Mouse (Mus musculus): ENCODE results near the gene Tma7. TPM values are rescaled to one million over a fixed set of nuclear protein-coding genes. Genes with fewer than 3 reads are reported as not detected.

Tma7 gene
- 100 to 1,000 TPM; 214 to 228 TPM for total RNA-seq (2021)
- long read RNA-seq, experiment 1, transcript Tma7-201 (4 exons, 944 nt) = major isoform, 121 of 128 reads
- long read RNA-seq, experiment 1, partial matches to known transcripts = 3 of 128 reads
- long read RNA-seq, experiment 1, other reads (novel, unspliced or antisense) = 1 of 128 reads
- long read RNA-seq, experiment 2, transcript Tma7-201 (4 exons, 944 nt) = major isoform, 105 of 113 reads
- long read RNA-seq, experiment 2, partial matches to known transcripts = 2 of 113 reads
- long read RNA-seq, experiment 2, other reads (novel, unspliced or antisense) = 4 of 113 reads

DNA sequence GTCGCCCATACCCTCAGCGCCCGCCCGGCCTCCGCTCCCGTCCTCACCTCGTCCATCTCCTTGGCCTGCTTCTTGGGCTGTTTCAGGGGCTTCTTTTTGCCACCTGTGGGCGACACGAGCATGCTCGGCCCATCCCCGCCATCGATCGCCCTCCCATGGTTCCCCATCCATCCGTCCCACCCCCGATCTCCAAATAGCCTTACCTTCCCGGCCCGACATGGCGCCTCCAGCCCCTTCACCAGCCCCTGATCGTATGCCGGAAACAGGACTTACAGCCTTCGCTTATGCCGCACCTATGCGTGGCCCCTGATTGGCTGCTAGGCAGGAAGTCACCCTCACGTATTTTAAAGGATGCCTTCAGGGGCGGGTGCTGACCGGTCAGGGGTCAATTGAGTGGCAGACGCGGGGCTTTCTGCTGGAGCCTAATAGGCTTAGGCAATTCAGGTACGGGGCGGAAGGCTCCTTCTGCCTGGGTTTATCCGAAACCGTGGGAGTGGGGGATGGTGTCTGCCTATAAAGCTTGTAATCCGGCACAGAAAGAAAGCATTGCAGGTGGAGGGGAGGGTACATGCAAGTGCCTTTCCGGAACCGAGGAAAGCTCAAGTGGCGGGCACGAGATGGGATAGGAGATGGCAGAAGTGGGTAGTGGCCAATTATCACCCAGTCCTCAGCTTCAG, at the start of gene Tma7, which contains the start of gene Ccdc51:
Gene Tma7, minus strand, starts transcription at position 464 of the 677 bp plus-strand sequence.
Gene Ccdc51, plus strand, starts transcription at position 370 of the 677 bp plus-strand sequence.
- DNase-seq = peak; percentile 86 to 91

DNA sequence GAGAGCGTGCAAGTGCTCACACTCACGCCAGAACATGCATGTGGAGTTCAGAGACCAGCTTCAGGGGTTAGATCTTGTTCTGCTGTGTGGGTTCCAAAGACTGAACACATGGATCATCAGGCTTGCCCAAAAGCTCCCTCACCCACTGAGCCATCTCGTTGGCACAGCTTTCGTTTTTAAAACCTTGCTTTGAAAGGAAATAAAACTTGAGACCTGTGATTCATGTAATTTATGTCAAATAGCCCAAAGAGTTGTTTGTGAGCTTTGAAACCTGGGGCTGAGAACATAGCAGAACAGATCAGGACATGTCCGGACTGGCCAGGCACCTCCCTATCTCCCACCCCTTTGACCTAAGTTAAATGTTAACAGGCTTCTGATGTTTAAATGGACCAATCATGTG, 47.7 kb upstream of the Tma7 start:
- DNase-seq = no peak

DNA sequence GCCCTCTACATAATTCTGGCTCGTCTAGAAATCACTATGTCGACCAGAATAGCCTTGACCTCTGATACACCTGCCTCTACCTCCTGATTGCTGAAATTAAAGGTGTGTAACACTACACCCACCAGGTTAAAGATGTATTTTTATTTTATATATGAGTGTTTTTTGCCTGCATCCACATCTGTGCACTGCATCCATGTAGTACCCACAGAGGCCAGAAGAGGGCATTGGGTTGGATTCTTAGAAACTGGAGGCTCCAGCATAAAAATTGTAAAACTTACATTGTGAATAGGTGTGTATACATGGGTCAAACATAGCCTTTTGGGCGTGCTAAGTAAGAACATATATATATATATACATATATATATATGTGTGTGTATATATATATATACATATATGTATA, 45.8 kb upstream of the Tma7 start:
- peak in 1 of 2 experiments; percentile 45 for DNase-seq

DNA sequence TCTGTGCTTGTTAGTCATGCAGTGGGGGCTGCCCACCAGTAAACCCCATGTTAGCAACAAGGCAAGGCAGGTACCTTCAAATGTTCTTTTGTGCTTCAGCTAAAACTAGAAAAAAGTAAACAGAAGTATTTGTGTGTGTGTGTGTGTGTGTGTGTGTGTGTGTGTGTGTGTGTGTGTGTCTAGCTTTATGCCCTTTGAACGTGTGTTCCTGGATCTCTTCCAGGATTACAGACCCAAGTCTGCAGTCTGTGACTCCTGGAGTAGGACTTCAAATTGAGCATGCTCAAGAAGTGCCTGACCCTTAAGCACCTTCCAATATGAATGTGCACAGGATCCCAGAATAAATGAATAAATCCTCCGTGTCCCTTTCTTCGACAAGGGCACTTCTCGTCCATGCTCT, 44.7 kb upstream of the Tma7 start:
- DNase-seq = no peak

DNA sequence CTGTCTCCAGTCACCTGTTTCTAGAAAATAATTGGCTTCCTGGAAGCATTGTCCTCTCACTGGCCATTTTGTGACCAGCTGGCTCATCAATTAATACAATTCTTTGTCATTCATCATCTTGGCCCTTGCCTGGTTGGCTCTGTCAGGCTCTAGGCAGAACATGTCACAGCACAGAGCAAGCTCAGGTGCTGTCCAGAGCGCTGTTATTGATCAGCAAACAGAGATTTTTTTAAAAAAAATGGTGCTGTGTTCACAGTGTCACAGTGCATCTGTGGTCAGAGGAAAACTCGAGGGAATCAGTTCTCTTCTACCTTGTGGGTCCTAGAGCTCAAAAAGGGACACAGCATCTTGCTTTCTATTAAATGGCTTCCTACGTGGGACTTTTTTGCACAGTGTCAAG, 43.1 kb upstream of the Tma7 start:
- DNase-seq = no peak

DNA sequence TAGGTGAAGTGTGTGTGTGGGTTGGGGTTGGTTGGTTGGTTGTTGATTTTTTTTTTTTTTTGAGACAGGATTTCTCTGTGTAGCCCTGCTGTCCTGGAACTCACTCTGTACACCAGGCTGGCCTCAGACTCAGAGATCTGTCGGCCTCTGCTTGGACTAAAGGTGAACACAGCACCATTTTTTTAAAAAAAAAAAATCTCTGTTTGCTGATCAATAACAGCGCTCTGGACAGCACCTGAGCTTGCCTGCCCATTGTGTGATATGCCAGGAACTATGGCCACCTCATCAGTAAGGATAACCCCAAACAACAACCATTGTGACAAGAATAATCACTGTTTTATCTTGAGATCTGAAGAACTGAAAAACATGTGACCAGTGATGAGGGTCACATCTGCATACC, 42.7 kb upstream of the Tma7 start:
- no peak for DNase-seq

DNA sequence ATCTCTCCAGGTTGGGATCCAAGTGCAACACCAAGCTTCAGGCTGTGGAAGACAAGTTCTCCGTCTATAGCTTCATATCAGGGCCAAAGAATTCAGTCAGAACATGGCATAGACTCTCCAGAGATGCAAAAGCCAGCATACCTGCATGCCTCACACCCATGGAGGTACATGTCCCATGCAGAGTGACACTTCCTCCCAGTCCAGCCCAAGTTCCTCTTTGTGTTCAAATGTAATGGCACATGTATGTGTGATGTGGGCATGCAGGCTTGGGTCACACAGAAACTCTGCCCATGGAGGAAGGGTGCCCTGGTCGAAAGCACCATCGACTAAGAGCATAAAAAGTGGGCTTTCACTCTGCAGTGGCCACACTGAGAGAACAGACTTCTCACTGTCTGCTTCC, 41.8 kb upstream of the Tma7 start:
- DNase-seq = no peak

DNA sequence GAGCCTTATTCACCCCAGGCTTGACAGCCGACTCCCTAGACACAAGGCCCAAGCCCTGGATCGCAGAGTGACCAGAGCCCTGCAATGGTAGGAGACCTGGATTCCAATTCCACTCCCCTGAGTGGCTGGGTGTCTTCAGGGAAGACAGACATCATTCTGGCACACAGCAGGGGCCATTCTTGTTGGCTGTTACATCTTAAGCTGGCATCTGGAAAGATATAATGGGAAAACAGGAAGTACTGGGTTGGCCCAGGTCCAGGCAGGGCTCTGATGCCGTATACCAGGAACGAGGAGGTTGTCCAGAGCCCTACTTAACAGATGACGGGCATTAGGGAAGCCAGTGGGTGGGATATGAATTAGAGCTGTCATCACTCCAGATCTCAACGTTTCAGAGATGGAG, 40.9 kb upstream of the Tma7 start:
- DNase-seq = no peak

DNA sequence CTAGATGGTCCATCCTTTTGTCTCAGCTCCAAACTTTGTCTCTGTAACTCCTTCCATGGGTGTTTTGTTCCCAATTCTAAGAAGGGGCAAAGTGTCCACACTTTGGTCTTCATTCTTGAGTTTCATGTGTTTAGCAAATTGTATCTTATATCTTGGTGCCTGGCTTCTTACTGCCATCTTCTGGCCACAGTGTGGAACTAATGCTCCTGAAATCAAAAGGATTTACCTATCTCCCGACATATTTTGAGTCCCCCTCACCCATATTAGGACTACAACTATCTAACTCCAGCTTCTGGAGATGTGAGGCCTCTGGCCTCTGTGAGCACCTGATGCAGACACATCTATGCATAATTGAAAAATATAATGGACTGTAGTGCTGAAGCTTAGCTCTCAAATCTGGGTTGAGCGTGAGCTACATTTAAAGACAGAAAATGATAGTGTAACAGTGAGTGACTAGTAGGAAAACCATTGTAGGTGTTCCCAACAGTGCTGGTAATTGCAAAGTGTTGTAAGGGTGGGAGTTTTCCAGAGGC, 40.2 kb upstream of the Tma7 start:
- peak in 1 of 2 experiments; percentile 69 for DNase-seq

DNA sequence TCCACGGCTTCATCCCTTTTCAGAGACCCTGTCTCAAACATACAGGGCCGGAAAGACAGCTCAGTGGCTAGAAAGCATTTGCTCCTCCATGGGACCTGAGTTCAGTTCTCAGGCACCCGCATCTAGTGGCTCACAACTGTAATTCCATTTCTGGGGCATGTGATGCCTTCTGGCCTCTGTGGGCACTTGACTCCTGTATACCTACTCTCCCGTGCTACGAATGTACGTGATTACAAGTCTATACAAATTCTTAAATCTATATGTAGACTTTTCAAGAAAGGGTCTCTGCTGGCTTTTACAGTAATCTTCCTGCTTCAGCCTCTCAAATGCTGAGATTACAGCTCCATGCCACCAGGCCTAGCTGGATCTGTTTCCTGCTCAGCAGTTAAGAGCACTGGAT, 38.6 kb upstream of the Tma7 start:
- no peak for DNase-seq

DNA sequence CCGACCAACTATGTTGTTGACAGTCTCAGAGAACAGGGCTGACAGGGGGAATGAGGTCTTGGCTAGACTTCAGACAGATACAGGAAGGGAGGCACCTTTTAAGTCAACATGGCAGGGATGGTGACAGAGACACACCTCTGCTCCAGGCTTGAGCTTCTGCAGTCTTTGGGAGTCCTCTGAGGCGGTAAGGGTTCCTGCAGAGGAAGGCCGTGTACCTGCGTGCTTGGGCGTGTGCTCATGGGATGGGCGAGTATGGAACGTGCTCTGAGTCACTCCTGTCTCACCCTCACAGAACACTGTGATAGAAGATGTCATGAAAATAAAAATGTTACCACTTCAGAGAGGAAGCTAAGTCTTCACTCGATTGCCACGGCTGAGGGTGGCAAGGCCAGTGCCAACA, 37.2 kb upstream of the Tma7 start:
- no peak for DNase-seq

DNA sequence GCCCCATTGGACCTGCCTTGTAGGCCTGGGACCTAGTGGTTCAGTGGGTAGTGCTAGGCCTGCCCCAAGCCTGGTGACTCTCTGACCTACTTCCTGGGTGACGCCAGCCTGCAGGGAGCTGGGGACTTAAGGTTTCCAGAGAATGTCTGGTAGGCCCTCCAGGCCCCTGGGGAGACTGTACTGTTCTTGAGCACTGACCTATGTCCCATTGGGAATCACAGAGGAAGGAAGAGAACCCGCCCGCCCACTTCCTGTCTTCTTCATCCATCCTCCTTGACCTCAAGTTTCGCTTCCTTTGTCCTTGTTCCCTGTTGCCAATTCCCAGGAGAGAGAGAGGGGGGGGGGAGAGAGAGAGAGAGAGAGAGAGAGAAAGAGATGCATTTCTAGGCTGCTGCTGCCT, 35.7 kb upstream of the Tma7 start:
- DNase-seq = peak; percentile 59 to 78

DNA sequence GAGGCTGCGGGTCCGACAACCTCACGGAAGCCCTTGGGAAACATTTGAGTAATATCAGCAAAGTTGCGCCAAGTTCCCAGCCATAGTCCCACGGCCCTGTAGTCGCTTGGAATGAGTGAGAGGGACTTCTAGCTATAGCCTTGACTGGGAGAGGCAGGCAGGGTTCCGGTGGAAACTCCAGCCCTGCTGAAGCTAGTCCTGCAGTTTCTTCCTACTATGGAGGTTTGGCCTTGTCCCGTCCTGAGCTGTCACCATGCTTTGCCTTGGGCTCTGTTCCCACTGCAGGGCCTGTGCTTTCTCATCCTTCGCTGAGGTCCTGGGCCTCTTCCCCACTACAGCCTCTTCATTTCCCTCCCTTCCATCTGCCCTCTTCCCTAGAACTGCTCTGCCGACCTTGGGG, 33.8 kb upstream of the Tma7 start:
- DNase-seq = no peak

DNA sequence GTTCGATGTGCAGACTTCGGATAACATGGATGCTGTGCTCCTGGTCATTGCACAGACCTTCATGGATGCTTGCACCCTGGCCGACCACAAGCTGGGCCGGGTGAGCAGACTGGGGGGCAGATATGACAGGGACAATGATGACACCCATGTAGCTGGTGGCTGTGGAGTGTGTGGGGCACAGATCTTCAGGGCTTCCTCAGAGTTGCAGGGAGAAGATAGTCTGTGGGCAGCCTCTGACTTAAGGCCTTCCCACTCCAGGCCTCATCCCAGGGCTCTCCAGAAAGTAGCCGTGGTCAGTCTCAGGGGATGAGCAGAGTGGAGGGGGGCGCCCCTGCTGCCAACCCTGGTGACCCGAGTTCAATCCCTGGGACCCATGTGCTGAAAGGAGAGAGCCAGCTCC, 32.5 kb upstream of the Tma7 start:
- DNase-seq = no peak

DNA sequence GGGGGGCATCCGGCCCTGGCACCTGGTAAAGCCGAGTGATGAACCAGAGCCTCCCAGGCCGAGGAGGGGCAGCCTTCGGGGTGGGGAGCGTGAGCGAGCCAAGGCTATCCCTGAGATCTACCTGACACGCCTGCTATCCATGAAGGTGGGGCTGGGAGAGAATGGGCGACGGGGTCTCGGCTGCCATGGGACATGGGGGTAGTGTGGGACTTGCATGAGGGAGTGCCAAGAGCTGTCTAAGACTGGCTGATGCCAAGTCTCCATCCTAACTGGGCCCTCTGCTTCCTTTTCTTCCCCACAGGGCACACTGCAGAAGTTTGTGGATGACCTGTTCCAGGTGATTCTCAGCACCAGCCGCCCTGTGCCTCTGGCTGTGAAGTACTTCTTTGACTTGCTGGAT, 31.9 kb upstream of the Tma7 start:
- DNase-seq = no peak

DNA sequence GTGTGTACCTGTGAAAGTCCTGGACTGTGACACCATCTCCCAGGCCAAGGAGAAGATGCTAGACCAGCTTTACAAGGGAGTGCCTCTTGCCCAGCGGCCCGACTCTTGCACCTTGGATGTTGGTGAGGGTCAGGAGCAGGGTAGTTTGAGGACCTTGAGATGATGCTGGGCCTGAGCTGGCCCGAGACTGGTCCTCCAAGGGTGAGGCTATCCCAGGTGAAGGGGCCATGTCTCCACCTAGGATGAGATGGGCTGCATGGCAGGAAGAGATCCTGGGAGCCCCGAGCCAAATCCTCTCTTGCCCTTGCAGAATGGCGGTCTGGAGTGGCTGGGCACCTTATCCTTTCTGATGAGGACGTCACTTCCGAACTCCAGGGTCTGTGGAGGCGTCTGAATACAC, 30.9 kb upstream of the Tma7 start:
- no peak for DNase-seq

DNA sequence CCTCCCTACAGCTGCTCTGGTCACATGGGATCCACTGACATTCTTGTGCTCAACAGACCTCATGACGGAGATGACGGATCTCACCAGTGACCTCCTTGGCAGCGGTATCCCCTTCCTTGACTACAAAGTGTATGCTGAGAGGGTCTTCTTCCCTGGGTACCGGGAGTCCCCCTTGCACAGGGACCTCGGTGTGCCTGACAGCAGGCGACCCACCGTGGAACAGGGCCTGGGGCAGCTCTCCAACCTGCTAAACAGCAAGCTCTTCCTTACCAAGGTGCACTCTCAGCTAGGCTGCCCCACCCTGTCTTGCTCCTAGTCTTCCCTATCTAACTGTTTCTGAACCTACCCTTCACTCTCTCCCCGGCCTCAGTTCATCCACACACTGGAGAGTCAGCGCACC, 29.2 kb upstream of the Tma7 start:
- no peak for DNase-seq

DNA sequence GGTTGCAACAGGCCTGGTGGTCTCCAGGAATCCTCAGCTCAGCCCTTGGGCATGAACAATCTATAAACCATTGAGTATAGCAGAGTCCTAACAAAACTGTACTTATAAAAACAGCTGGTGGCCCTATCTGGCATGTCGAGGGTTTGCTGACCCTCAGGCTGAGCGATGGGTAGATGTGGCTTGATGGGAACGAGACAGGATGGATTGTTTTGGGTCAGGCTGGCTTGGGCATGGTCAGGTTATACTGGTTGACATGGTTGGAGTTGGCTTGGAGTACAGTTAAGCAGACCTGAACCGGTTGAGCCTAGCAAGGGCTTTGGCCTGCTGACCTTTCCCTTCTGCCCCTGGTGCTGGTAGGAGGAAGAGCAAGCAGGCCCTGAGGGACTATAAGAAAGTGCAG, 28.7 kb upstream of the Tma7 start:
- no peak for DNase-seq

DNA sequence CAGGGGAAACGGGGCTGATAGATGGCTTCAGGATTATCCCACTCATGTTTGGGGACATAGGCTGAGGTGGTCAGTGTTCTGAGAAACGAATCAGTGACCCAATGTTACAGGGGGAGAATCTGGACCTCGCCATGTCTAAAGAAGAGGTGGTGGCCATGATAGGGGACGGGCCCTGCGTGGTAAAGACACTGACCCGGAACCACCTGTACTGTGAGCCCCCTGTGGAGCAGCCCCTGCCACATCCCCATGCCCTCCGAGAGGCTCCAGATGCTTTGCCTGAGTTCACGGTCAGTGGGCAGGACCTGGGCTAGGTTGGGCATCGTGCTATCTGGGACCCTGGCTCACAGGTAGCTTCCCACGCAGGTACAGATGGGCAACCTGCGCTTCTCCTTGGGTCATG, 27.9 kb upstream of the Tma7 start:
- no peak for DNase-seq

DNA sequence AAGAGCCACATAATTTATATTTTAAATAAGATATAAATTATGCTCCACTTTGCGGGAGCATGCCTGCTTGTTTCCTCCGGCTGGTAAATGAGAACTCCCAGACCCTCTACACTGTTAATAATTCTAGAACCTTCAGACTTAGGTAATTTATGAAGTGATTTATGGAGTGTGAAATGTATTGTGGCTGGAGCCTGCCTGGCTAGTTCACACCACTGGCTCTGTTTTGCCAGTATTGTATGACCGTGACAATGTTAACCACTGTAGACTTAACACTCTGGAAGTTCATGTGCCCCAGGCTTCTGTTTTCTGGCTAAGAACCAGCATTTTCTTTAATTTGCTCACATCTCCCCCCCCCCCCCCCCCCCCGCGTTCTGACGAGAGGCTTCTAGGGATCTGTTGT, 25.0 kb upstream of the Tma7 start:
- no peak for DNase-seq

DNA sequence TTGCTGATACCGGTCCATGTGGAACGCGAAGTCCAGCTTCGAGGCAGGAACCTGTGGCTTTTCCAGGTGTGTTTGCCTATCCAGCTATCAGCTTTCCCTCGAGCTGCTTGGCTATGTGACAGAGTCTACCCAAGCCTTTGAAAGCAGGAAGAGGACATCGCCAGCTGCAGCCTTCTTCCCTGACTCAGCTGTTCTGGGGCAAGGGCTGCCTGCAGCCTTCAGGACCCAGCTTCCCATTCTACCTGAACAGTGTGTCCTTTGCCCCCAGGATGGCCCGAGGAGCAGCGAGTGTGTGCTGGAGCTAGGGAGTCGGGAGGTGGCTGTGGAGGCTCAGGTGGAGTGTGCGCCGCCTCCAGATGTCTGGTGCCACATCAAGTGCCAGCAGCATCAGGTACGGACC, 23.3 kb upstream of the Tma7 start:
- DNase-seq = no peak

DNA sequence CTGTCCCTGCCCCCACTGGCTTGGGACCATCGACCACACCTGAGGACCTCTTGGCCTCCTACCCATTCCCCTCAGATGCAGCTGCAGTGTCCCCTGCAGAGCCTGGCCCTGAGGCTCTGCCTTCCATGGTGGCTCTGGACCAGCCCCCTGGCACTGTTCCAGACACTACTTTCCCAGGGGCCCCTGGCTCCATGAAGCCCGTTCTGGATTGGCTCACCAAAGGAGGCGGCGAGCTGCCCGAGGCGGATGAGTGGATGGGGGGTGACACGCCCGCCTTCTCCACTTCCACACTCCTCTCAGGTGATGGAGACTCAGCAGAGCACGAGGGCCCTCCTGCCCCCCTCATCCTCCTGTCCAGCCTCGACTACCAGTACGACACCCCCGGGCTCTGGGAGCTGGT, 22.6 kb upstream of the Tma7 start:
- DNase-seq = no peak

DNA sequence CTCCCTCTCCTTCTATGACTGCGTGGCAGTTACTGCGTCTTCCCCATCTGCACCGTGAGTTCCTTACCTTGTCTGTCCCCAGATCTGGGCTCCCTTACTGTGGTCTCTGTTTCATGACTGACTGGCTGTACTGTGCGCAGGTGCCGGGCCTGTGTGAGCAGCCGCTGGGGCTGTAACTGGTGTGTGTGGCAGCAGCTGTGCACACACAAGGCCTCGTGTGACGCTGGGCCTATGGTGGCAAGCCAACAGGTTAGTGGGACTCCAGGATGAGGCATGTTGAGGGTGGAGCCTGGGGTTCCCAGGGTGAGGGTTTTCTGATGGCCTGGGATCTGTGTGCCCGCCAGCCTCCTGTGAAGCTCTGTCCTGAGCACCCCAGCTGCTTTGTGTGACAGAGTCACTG, 21.7 kb upstream of the Tma7 start:
- DNase-seq = no peak

DNA sequence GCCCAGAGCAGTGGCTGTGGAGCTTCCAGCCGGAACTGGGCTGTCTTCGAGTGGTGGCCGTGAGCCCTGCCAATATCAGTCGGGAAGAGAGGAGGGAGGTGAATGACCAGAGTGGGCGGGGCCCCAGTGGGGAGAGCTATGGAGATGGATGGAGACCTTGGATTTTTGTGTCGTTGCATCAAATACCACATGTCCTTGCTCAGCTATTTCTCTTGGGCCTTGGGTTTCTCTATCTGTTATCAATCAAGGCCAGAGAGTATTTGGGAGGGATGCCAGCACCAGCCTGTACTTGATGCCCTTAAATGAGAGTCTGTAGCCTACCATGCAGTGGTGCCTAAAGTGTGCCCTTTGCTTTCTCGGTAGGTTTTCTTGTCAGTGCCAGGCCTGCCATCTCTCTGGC, 20.9 kb upstream of the Tma7 start:
- DNase-seq = peak in 1 of 2 experiments; percentile 25
